Mouse (Mus musculus) midbrain, embryonic 11.5 days (tissue): ENCODE data around the gene Sptbn4. TPM values are rescaled to one million over a fixed set of nuclear protein-coding genes. Genes with fewer than 3 reads are reported as not detected.

Experiments
- ATAC-seq: fragments of 200-750 bp; cut with Nextera tagmentation; 2 replicates; pipeline ENCODE4 v1.8.0; 2017; ENCODE audit warnings: moderate TSS enrichment, moderate library complexity; ENCODE audit not compliant: low FRiP score
- DNase-seq: peaks from one replicate; pipeline ENCODE4 v3.0.0; 2015; ENCODE audit warnings: low spot score; ENCODE audit errors: missing footprints
- H3K27ac ChIP-seq: fragments of 300-500 bp; sonication (generic); 2 replicates; pipeline ENCODE4 v1.5.1; 2014; ENCODE audit warnings: low read depth, low read length
- H3K27me3 ChIP-seq: fragments of 300-500 bp; sonication (generic); 2 replicates; pipeline ENCODE4 v1.6.1; 2014; ENCODE audit warnings: mild to moderate bottlenecking, low read length, moderate library complexity, mixed read lengths; ENCODE audit not compliant: control insufficient read depth, insufficient read depth
- H3K36me3 ChIP-seq: fragments of 300-500 bp; sonication (generic); 2 replicates; pipeline ENCODE4 v1.6.1; 2014; ENCODE audit warnings: mild to moderate bottlenecking, low read length, moderate library complexity, mixed read lengths; ENCODE audit not compliant: control insufficient read depth, insufficient read depth
- H3K4me1 ChIP-seq: fragments of 300-500 bp; sonication (generic); 2 replicates; pipeline ENCODE4 v1.6.1; 2014; ENCODE audit warnings: low read length; ENCODE audit not compliant: control insufficient read depth, insufficient read depth
- H3K4me2 ChIP-seq: fragments of 300-500 bp; sonication (generic); 2 replicates; pipeline ENCODE4 v1.6.1; 2014; ENCODE audit warnings: mild to moderate bottlenecking, moderate library complexity
- H3K4me3 ChIP-seq: fragments of 300-500 bp; sonication (generic); 2 replicates; pipeline ENCODE4 v1.5.1; 2014; ENCODE audit warnings: low read depth, low read length
- H3K9ac ChIP-seq: fragments of 300-500 bp; sonication (generic); 2 replicates; pipeline ENCODE4 v1.6.1; 2014; ENCODE audit warnings: low read length
- H3K9me3 ChIP-seq: fragments of 300-500 bp; sonication (generic); 2 replicates; pipeline ENCODE4 v1.6.1; 2016; ENCODE audit warnings: low read length; ENCODE audit not compliant: control insufficient read depth
- WGBS: fragments of 180-500 bp; shearing (Covaris S2); extraction: QIAGEN DNeasy Blood & Tissue Kit; methylation state at CpG from one replicate; pipeline ENCODE4 v1.1.7; 2014; 5-methylcytosine and 5-hydroxymethylcytosine counted together
- polyA plus RNA-seq: library from polyadenylated mRNA; unstranded; fragments of >200 nt; fragmentation: Nextera tagmentation; extraction: Ambion mirVana; gene quantifications from 2 replicates; pipeline ENCODE4 v1.2.1, GENCODE M21; 2014

Gene Sptbn4
- polyA plus RNA-seq, 1 experiment from 2014 or later = 0.31 TPM

- ATAC-seq (no peak), DNase-seq (peak; percentile 78)
- peaks cover 8% of the 10 kb centered on the region for H3K4me1 ChIP-seq
- H3K4me2 ChIP-seq = no peak overlapping the region
- no peaks in the 10 kb centered on the region for H3K36me3 ChIP-seq
- H3K9me3 ChIP-seq = peaks cover 3% of the 10 kb centered on the region; the same call in 1 of the 2 replicates
- H3K27ac ChIP-seq = no peak overlapping the region
- no peak overlapping the region for H3K9ac ChIP-seq
- H3K27me3 ChIP-seq = peaks cover 13% of the 10 kb centered on the region
- WGBS = 49% methylated on average over 8 of the region's 8 CpGs
- no peak overlapping the region for H3K4me3 ChIP-seq
Measured at GRCm38 (mm10) chr7:27310996-27311535, 136.4 kb downstream of the Sptbn4 start.

- Histone ChIP-seq H3K27ac (no peak overlapping the region), H3K4me3 (peak overlapping the region; percentile 22), H3K9me3 (peaks cover 3% of the 10 kb centered on the region; the same call in 1 of the 2 replicates), H3K36me3 (no peaks in the 10 kb centered on the region), H3K4me2 (peak overlapping the region; percentile 49), H3K9ac (peak overlapping the region; percentile 20; the same call in 1 of the 2 replicates), H3K4me1 (peaks cover 8% of the 10 kb centered on the region), H3K27me3 (peaks cover 13% of the 10 kb centered on the region)
- 6% methylated on average over 17 of the region's 17 CpGs for WGBS
- ATAC-seq (peak; percentile 20; the same call in 1 of the 2 replicates), DNase-seq (peak; percentile 89)
Measured at GRCm38 (mm10) chr7:27310306-27310705, 137.2 kb downstream of the Sptbn4 start.

- H3K9me3 ChIP-seq = peaks cover 3% of the 10 kb centered on the region; the same call in 1 of the 2 replicates
- WGBS = 46% methylated on average over 3 of the region's 3 CpGs
- peaks cover 13% of the 10 kb centered on the region for H3K27me3 ChIP-seq
- peak; percentile 2; the same call in 1 of the 2 replicates for ATAC-seq
- H3K27ac ChIP-seq = no peak overlapping the region
- H3K4me3 ChIP-seq = no peak overlapping the region
- H3K9ac ChIP-seq = no peak overlapping the region
- H3K4me2 ChIP-seq = no peak overlapping the region
- H3K4me1 ChIP-seq = peaks cover 8% of the 10 kb centered on the region
- H3K36me3 ChIP-seq = no peaks in the 10 kb centered on the region
- DNase-seq = no peak
Measured at GRCm38 (mm10) chr7:27309832-27310231, 137.7 kb downstream of the Sptbn4 start.

- H3K4me1 ChIP-seq = peaks cover 8% of the 10 kb centered on the region
- peaks cover 3% of the 10 kb centered on the region; the same call in 1 of the 2 replicates for H3K9me3 ChIP-seq
- no peak overlapping the region for H3K4me3 ChIP-seq
- 10% methylated on average over 28 of the region's 28 CpGs for WGBS
- no peak overlapping the region for H3K9ac ChIP-seq
- peak overlapping the region; percentile 40 for H3K4me2 ChIP-seq
- ATAC-seq (peak; percentile 28), DNase-seq (peak; percentile 90)
- H3K27ac ChIP-seq = no peak overlapping the region
- no peaks in the 10 kb centered on the region for H3K36me3 ChIP-seq
- peaks cover 13% of the 10 kb centered on the region for H3K27me3 ChIP-seq
Measured at GRCm38 (mm10) chr7:27308821-27309549, 138.5 kb downstream of the Sptbn4 start.

GRCm38 (mm10) chr7:27307551-27307950 is 139.9 kb downstream of the Sptbn4 start:
- 52% methylated on average over 9 of the region's 9 CpGs for WGBS
- Histone ChIP-seq H3K9ac (no peak overlapping the region), H3K36me3 (no peaks in the 10 kb centered on the region), H3K4me2 (no peak overlapping the region), H3K4me1 (peaks cover 8% of the 10 kb centered on the region), H3K27me3 (peaks cover 13% of the 10 kb centered on the region), H3K9me3 (no peaks in the 10 kb centered on the region), H3K4me3 (no peak overlapping the region), H3K27ac (no peak overlapping the region)
- no peak for DNase-seq
- ATAC-seq = no peak

Other genes with a start within 250 kb of the Sptbn4 start
- 5.0 and 6.6 TPM in 2 replicates for gene Itpkc, start 219.0 kb downstream of the Sptbn4 start, polyA plus RNA-seq
- gene Coq8b, start 214.7 kb downstream of the Sptbn4 start, polyA plus RNA-seq = 16.1 and 16.6 TPM in 2 replicates
- gene Numbl, start 189.3 kb downstream of the Sptbn4 start, polyA plus RNA-seq = 16.9 and 17.7 TPM in 2 replicates
- gene Ltbp4, start 110.0 kb downstream of the Sptbn4 start, polyA plus RNA-seq = 2.9 and 5.8 TPM in 2 replicates
- 45.9 and 50.7 TPM in 2 replicates for gene Shkbp1, start 91.7 kb downstream of the Sptbn4 start, polyA plus RNA-seq
- gene Gm20479, start 90.3 kb downstream of the Sptbn4 start, polyA plus RNA-seq = not detected in 2 replicates
- gene Blvrb, start 292 bp upstream of the Sptbn4 start, polyA plus RNA-seq = 33.1 and 39.5 TPM in 2 replicates
- 20.3 and 22.0 TPM in 2 replicates for gene Sertad3, start 26.1 kb upstream of the Sptbn4 start, polyA plus RNA-seq
- gene Sertad1, start 39.2 kb upstream of the Sptbn4 start, polyA plus RNA-seq = 13.4 and 15.5 TPM in 2 replicates
- 0.77 and 0.85 TPM in 2 replicates for gene Prx, start 51.6 kb upstream of the Sptbn4 start, polyA plus RNA-seq
- gene Hipk4, start 75.6 kb upstream of the Sptbn4 start, polyA plus RNA-seq = 0.18 and 0.21 TPM in 2 replicates
- gene Pld3, start 105.5 kb upstream of the Sptbn4 start, polyA plus RNA-seq = 62.5 and 63.5 TPM in 2 replicates
- 24.6 and 26.5 TPM in 2 replicates for gene 2310022A10Rik, start 105.5 kb upstream of the Sptbn4 start, polyA plus RNA-seq
- gene Akt2, start 143.9 kb upstream of the Sptbn4 start, polyA plus RNA-seq = 62.6 and 69.0 TPM in 2 replicates
- 9.3 and 10.2 TPM in 2 replicates for gene Ttc9b, start 206.2 kb upstream of the Sptbn4 start, polyA plus RNA-seq
- gene Map3k10, start 226.9 kb upstream of the Sptbn4 start, polyA plus RNA-seq = 5.1 and 8.8 TPM in 2 replicates
- 8.6 and 9.3 TPM in 2 replicates for gene Zfp607b, start 241.7 kb upstream of the Sptbn4 start, polyA plus RNA-seq